Mouse (Mus musculus) cerebellum, postnatal 10 days (tissue): ENCODE measurements at regions not wholly inside any gene's neighbourhood (a gene's known extent, or its start where the extent isn't known, plus 50 kb on each side); places are given as distances from the start of the nearest gene placed in this dataset.

Experiments used
- DNase-seq, 2 experiments: peaks; one replicate each; pipeline ENCODE4 v3.0.0; 2021; ENCODE audit warnings: mixed read lengths in 2 of 2

GRCm38 (mm10) chr14:118318524-118318923 is 51.8 kb downstream of the Gm9376 start:
- DNase-seq, result peak; percentile 42 to 45

GRCm38 (mm10) chr14:118320101-118320500 is 53.3 kb downstream of the Gm9376 start:
- no peak for DNase-seq

GRCm38 (mm10) chr14:118321083-118321482 is 54.3 kb downstream of the Gm9376 start:
- DNase-seq, result no peak

GRCm38 (mm10) chr14:118322003-118322821 is 55.5 kb downstream of the Gm9376 start:
- peak in 1 of 2 experiments; percentile 9 for DNase-seq

GRCm38 (mm10) chr14:118322865-118323264 is 56.1 kb downstream of the Gm9376 start:
- no peak for DNase-seq

- DNase-seq, result no peak
Observed at GRCm38 (mm10) chr14:118338071-118338470, 71.3 kb downstream of the Gm9376 start.

- DNase-seq, result no peak
Observed at GRCm38 (mm10) chr14:118362931-118363330, 96.2 kb downstream of the Gm9376 start.

GRCm38 (mm10) chr14:118363391-118363821 is 96.6 kb downstream of the Gm9376 start:
- DNase-seq, result no peak

GRCm38 (mm10) chr14:118366522-118366921 is 99.8 kb downstream of the Gm9376 start:
- no peak for DNase-seq

GRCm38 (mm10) chr14:118368619-118369431 is 102.1 kb downstream of the Gm9376 start:
- DNase-seq, result no peak

- DNase-seq, result no peak
Observed at GRCm38 (mm10) chr14:118371336-118371735, 104.6 kb downstream of the Gm9376 start.

GRCm38 (mm10) chr14:118374819-118375520 is 108.2 kb downstream of the Gm9376 start:
- no peak for DNase-seq

GRCm38 (mm10) chr14:118375641-118376040 is 108.9 kb downstream of the Gm9376 start:
- DNase-seq, result no peak

GRCm38 (mm10) chr14:118379624-118380023 is 112.9 kb downstream of the Gm9376 start:
- DNase-seq, result no peak

- DNase-seq, result peak; percentile 12 to 28
Observed at GRCm38 (mm10) chr14:118385529-118385932, 118.8 kb downstream of the Gm9376 start.

GRCm38 (mm10) chr14:118388061-118388460 is 121.3 kb downstream of the Gm9376 start:
- peak; percentile 83 to 88 for DNase-seq

- DNase-seq, result no peak
Observed at GRCm38 (mm10) chr14:118390790-118391189, 124.0 kb downstream of the Gm9376 start.

- DNase-seq, result peak; percentile 49 to 73
Observed at GRCm38 (mm10) chr14:118391561-118391960, 124.8 kb downstream of the Gm9376 start.

GRCm38 (mm10) chr14:118393676-118394075 is 126.9 kb downstream of the Gm9376 start:
- DNase-seq, result no peak

- peak in 1 of 2 experiments; percentile 25 for DNase-seq
Observed at GRCm38 (mm10) chr14:118414275-118414674, 147.5 kb downstream of the Gm9376 start.

- DNase-seq, result no peak
Observed at GRCm38 (mm10) chr14:118416163-118416562, 149.4 kb downstream of the Gm9376 start.

- no peak for DNase-seq
Observed at GRCm38 (mm10) chr14:118419442-118420193, 152.9 kb downstream of the Gm9376 start.
